Mouse (Mus musculus) embryonic facial prominence, embryonic 12.5 days (tissue): ENCODE measurements around the gene Zscan12. TPM values are rescaled to one million over a fixed set of nuclear protein-coding genes. Genes with fewer than 3 reads are reported as not detected.

Experiments used
- ATAC-seq: fragments of 200-750 bp; cut with Nextera tagmentation; 2 replicates; pipeline ENCODE4 v1.8.0; 2017; ENCODE audit not compliant: insufficient number of reproducible peaks, insufficient read depth, low FRiP score, low TSS enrichment
- H3K27ac ChIP-seq: fragments of 300-500 bp; sonication (generic); 2 replicates; pipeline ENCODE4 v1.5.1; 2016; ENCODE audit warnings: mild to moderate bottlenecking
- H3K27me3 ChIP-seq: fragments of 300-500 bp; sonication (generic); 2 replicates; pipeline ENCODE4 v1.6.1; 2016; ENCODE audit warnings: mild to moderate bottlenecking, moderate library complexity
- H3K36me3 ChIP-seq: fragments of 300-500 bp; sonication (generic); 2 replicates; pipeline ENCODE4 v1.6.1; 2016; ENCODE audit warnings: mild to moderate bottlenecking
- H3K4me1 ChIP-seq: fragments of 300-500 bp; sonication (generic); 2 replicates; pipeline ENCODE4 v1.6.1; 2016
- H3K4me2 ChIP-seq: fragments of 300-500 bp; sonication (generic); replicated peaks from 2 replicates; pipeline ENCODE4 v1.6.1; 2016; ENCODE audit warnings: mild to moderate bottlenecking, moderate library complexity
- H3K4me3 ChIP-seq: fragments of 300-500 bp; sonication (generic); 2 replicates; pipeline ENCODE4 v1.5.1; 2016; ENCODE audit warnings: mild to moderate bottlenecking
- H3K9ac ChIP-seq: fragments of 300-500 bp; sonication (generic); 2 replicates; pipeline ENCODE4 v1.6.1; 2016; ENCODE audit warnings: mild to moderate bottlenecking, moderate library complexity
- H3K9me3 ChIP-seq: fragments of 300-500 bp; sonication (generic); 2 replicates; pipeline ENCODE4 v1.6.1; 2016; ENCODE audit warnings: mild to moderate bottlenecking, moderate library complexity
- WGBS: fragments of 180-500 bp; shearing (Covaris S2); methylation state at CpG from one replicate; pipeline ENCODE4 v1.1.7; 2016; 5-methylcytosine and 5-hydroxymethylcytosine counted together
- polyA plus RNA-seq: library from polyadenylated mRNA; unstranded; fragments of >200 nt; fragmentation: Nextera tagmentation; extraction: Ambion mirVana; gene quantifications from 2 replicates; pipeline ENCODE4 v1.2.1, GENCODE M21; 2016

The Zscan12 gene
- 17.4 and 19.2 TPM in 2 replicates for polyA plus RNA-seq

- Histone ChIP-seq H3K36me3 (peaks cover 9% of the 10 kb centered on the region), H3K4me2 (peak within 1 kb of the TSS; percentile 57), H3K9me3 (no peaks in the 10 kb centered on the region), H3K27me3 (no peaks in the 10 kb centered on the region), H3K27ac (peak within 1 kb of the TSS; percentile 84), H3K9ac (peak within 1 kb of the TSS; percentile 92), H3K4me1 (peaks cover 15% of the 10 kb centered on the region), H3K4me3 (peak within 1 kb of the TSS; percentile 83)
- ATAC-seq, result peak; percentile 99
- WGBS, result 1% methylated on average over 29 of the region's 29 CpGs
These were observed at the start of gene Zscan12 for GRCm38 (mm10) chr13:21362621-21363248. Zscan12 (plus strand) TSS chr13:21362820.

- H3K4me1 ChIP-seq, result no peaks in the 10 kb centered on the region
- 38% methylated on average over 3 of the region's 5 CpGs for WGBS
These were observed 49.8 kb upstream of the Zscan12 start for GRCm38 (mm10) chr13:21312854-21313253.

DNA sequence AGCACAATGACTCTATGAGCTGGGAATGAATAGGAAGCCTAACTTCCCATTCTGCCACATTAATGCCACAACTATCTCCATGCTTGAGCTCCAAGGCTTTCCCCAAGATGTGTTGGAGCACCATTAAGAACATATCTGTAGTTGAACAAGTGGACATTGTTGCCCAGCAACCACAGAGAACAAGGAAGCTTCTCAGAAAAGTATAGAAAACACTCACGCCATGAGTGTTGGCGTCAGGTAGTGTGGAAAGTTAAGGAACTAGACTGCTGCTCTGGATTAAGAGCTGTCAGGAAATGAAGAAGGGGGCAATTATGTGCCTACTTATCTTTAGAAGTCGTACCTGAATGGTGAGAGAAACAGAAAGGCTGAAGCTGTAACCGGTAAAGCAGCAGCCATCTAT, 48.7 kb upstream of the Zscan12 start:
- WGBS, result 83% methylated on average over 4 of the region's 4 CpGs
- Histone ChIP-seq H3K4me2 (no peak overlapping the region), H3K4me3 (no peak overlapping the region), H3K4me1 (no peaks in the 10 kb centered on the region), H3K9ac (no peak overlapping the region), H3K27me3 (no peaks in the 10 kb centered on the region), H3K36me3 (no peaks in the 10 kb centered on the region), H3K9me3 (no peaks in the 10 kb centered on the region), H3K27ac (no peak overlapping the region)
- ATAC-seq, result no peak

More at GRCm38 (mm10) chr13:21312854-21313253, 49.8 kb upstream of the Zscan12 start:
- Histone ChIP-seq H3K4me3 (no peak overlapping the region), H3K9ac (no peak overlapping the region), H3K36me3 (no peaks in the 10 kb centered on the region), H3K27me3 (no peaks in the 10 kb centered on the region), H3K4me2 (no peak overlapping the region), H3K27ac (no peak overlapping the region), H3K9me3 (no peaks in the 10 kb centered on the region)
- ATAC-seq, result no peak

DNA sequence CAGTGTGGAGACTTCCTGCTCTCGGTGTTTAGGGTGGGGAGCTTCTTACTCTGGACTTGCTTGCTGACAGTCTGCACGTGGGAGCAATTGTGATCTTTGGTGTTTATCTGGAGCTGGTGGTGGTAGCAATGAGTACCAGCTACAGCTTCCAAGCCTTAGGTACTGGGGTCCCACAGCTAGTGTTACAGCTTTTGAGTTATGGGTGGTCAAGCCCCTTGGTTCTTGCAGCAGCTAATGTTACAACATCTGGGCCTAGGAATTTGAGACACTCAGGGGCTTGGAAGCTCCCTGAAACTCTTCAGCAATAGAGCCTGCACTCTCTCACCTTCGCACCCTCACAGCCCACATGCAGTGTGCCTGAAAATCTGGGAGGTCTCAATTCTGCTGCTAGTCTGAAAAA, 42.4 kb upstream of the Zscan12 start:
- WGBS, result 60% methylated on average over 3 of the region's 3 CpGs
- Histone ChIP-seq H3K36me3 (no peaks in the 10 kb centered on the region), H3K4me3 (no peak overlapping the region), H3K4me1 (0 out of 2 replicates have a peak, but pooled peaks cover 4% of the 10 kb centered on the region), H3K27me3 (0 out of 2 replicates have a peak, but pooled peaks cover 6% of the 10 kb centered on the region), H3K9me3 (no peaks in the 10 kb centered on the region), H3K4me2 (no peak overlapping the region), H3K9ac (no peak overlapping the region), H3K27ac (no peak overlapping the region)
- ATAC-seq, result no peak

- Histone ChIP-seq H3K4me2 (peak overlapping the region; percentile 45), H3K36me3 (no peaks in the 10 kb centered on the region), H3K27me3 (0 out of 2 replicates have a peak, but pooled peaks cover 6% of the 10 kb centered on the region), H3K4me1 (0 out of 2 replicates have a peak, but pooled peaks cover 4% of the 10 kb centered on the region), H3K9me3 (no peaks in the 10 kb centered on the region), H3K9ac (no peak overlapping the region), H3K4me3 (peak overlapping the region; percentile 29), H3K27ac (no peak overlapping the region)
- ATAC-seq, result no peak
- 2% methylated on average over 18 of the region's 18 CpGs for WGBS
These were observed 40.6 kb upstream of the Zscan12 start for GRCm38 (mm10) chr13:21321890-21322494.

GRCm38 (mm10) chr13:21322509-21323375, 39.9 kb upstream of the Zscan12 start:
- Histone ChIP-seq H3K36me3 (no peaks in the 10 kb centered on the region), H3K4me3 (peak overlapping the region; percentile 29), H3K27me3 (0 out of 2 replicates have a peak, but pooled peaks cover 6% of the 10 kb centered on the region), H3K4me2 (peak overlapping the region; percentile 45), H3K9ac (no peak overlapping the region), H3K9me3 (no peaks in the 10 kb centered on the region), H3K27ac (no peak overlapping the region), H3K4me1 (0 out of 2 replicates have a peak, but pooled peaks cover 4% of the 10 kb centered on the region)
- WGBS, result 11% methylated on average over 18 of the region's 18 CpGs
- no peak for ATAC-seq

DNA sequence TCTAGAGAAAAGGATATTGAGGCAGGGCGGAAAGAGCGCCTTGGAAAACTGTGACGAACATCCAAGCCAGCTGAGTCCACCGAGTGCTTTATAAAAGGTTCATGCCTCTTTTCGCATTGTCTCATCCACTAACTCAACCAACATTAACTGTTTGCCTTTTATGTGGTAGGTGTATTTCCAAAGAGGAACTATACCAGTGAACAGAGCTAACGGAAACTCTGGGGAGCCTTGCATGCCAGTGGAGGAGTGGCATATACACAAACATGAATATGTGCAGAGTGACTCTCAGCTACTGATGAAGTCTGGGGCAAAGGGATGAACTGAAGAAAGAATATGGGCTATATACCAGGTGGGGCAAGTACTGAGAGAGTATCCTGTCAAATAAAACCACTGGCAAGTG, 39.2 kb upstream of the Zscan12 start:
- Histone ChIP-seq H3K4me3 (no peak overlapping the region), H3K9ac (no peak overlapping the region), H3K27ac (no peak overlapping the region), H3K27me3 (0 out of 2 replicates have a peak, but pooled peaks cover 6% of the 10 kb centered on the region), H3K4me1 (0 out of 2 replicates have a peak, but pooled peaks cover 4% of the 10 kb centered on the region), H3K36me3 (no peaks in the 10 kb centered on the region), H3K4me2 (peak overlapping the region; percentile 45), H3K9me3 (no peaks in the 10 kb centered on the region)
- ATAC-seq, result no peak
- WGBS, result 72% methylated on average over 6 of the region's 6 CpGs

GRCm38 (mm10) chr13:21326191-21326590, 36.4 kb upstream of the Zscan12 start:
- H3K4me3 ChIP-seq, result peak overlapping the region; percentile 46; the same call in 1 of the 2 replicates

DNA sequence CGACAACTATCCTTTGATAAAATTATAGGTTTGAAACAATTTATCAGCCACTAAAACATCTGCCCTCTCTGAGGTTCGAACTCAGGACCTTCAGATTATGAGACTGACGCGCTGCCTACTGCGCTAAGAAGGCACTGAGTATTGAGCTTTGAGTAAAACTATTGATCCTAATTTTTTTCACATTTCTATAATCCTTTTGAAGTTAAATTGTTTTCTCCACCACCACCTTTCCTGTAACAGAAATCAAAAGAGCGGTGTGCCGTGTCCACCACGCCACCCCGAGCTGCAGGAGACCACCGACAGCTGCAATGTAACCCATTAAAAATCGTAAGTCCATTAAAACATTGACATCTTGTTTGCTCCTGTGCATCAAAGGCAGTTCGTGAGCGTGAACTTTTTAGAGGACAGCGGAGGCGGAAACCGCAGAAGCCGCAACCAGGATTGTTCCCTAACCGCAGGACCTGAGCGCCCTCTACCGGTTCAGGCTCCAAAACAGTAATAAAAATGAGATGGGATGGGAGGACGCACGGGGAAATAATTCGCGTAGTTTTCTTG, 35.9 kb upstream of the Zscan12 start:
- no peaks in the 10 kb centered on the region for H3K36me3 ChIP-seq
- H3K9me3 ChIP-seq, result no peaks in the 10 kb centered on the region
- 0 out of 2 replicates have a peak, but pooled peaks cover 6% of the 10 kb centered on the region for H3K27me3 ChIP-seq
- H3K4me2 ChIP-seq, result peak overlapping the region; percentile 65
- peak overlapping the region; percentile 46 for H3K4me3 ChIP-seq
- no peak overlapping the region for H3K27ac ChIP-seq
- WGBS, result under 1% methylated on average over 24 of the region's 24 CpGs
- H3K4me1 ChIP-seq, result 0 out of 2 replicates have a peak, but pooled peaks cover 4% of the 10 kb centered on the region
- H3K9ac ChIP-seq, result 0 out of 2 replicates have a peak overlapping the region, but pooled peaks have one; percentile 29
- ATAC-seq, result no peak

More at GRCm38 (mm10) chr13:21326191-21326590, 36.4 kb upstream of the Zscan12 start:
- Histone ChIP-seq H3K9ac (no peak overlapping the region), H3K4me2 (peak overlapping the region; percentile 65), H3K9me3 (no peaks in the 10 kb centered on the region), H3K27me3 (0 out of 2 replicates have a peak, but pooled peaks cover 6% of the 10 kb centered on the region), H3K36me3 (no peaks in the 10 kb centered on the region), H3K4me1 (0 out of 2 replicates have a peak, but pooled peaks cover 4% of the 10 kb centered on the region), H3K27ac (no peak overlapping the region)
- 8% methylated on average over 4 of the region's 4 CpGs for WGBS
- ATAC-seq, result no peak

GRCm38 (mm10) chr13:21327424-21327823, 35.2 kb upstream of the Zscan12 start:
- under 1% methylated on average over 9 of the region's 9 CpGs for WGBS
- 0 out of 2 replicates have a peak, but pooled peaks have one; percentile 28 for ATAC-seq
- no peaks in the 10 kb centered on the region for H3K36me3 ChIP-seq

GRCm38 (mm10) chr13:21346610-21347009, 16.0 kb upstream of the Zscan12 start, which contains the start of gene Olfr1367:
Olfr1367 (plus strand) TSS chr13:21346910.
- no peak within 1 kb of the TSS for H3K27ac ChIP-seq
- no peaks in the 10 kb centered on the region for H3K36me3 ChIP-seq
- no peaks in the 10 kb centered on the region for H3K4me1 ChIP-seq
- no peaks in the 10 kb centered on the region for H3K27me3 ChIP-seq
- no peak within 1 kb of the TSS for H3K9ac ChIP-seq
- WGBS, result 88% methylated on average over 1 of the region's 1 CpGs
- H3K9me3 ChIP-seq, result no peaks in the 10 kb centered on the region
- H3K4me3 ChIP-seq, result no peak within 1 kb of the TSS
- ATAC-seq, result no peak
- H3K4me2 ChIP-seq, result no peak within 1 kb of the TSS

More at GRCm38 (mm10) chr13:21327424-21327823, 35.2 kb upstream of the Zscan12 start:
- Histone ChIP-seq H3K9me3 (no peaks in the 10 kb centered on the region), H3K4me1 (no peaks in the 10 kb centered on the region), H3K27ac (no peak overlapping the region), H3K27me3 (0 out of 2 replicates have a peak, but pooled peaks cover 6% of the 10 kb centered on the region), H3K9ac (peak overlapping the region; percentile 41), H3K4me2 (peak overlapping the region; percentile 65), H3K4me3 (peak overlapping the region; percentile 46)
